Mouse (Mus musculus) stomach, embryonic 16.5 days (tissue): Measurements from ENCODE around the gene Slc6a5. TPM values are rescaled to one million over a fixed set of nuclear protein-coding genes. Genes with fewer than 3 reads are reported as not detected.
A peak's percentile ranks its signal among the peaks of the same experiment; 100 is the strongest.

Experiments used
- ATAC-seq: fragments of 200-750 bp; cut with Nextera tagmentation; 2 replicates; pipeline ENCODE4 v1.8.0; 2017; ENCODE audit warnings: moderate number of reproducible peaks, moderate TSS enrichment; ENCODE audit not compliant: insufficient read depth, low FRiP score
- H3K27ac ChIP-seq: fragments of 300-500 bp; sonication (generic); 2 replicates; pipeline ENCODE4 v1.5.1; 2014; ENCODE audit warnings: low read length
- H3K27me3 ChIP-seq: fragments of 300-500 bp; sonication (generic); 2 replicates; pipeline ENCODE4 v1.6.1; 2014; ENCODE audit warnings: low read length, control low read depth, mixed read lengths; ENCODE audit not compliant: control insufficient read depth, insufficient read depth
- H3K36me3 ChIP-seq: fragments of 300-500 bp; sonication (generic); 2 replicates; pipeline ENCODE4 v1.6.1; 2014; ENCODE audit warnings: low read length; ENCODE audit not compliant: control insufficient read depth, insufficient read depth
- H3K4me1 ChIP-seq: fragments of 300-500 bp; sonication (generic); 2 replicates; pipeline ENCODE4 v1.6.1; 2014; ENCODE audit warnings: low read length, control low read depth, mixed read lengths; ENCODE audit not compliant: control insufficient read depth, insufficient read depth
- H3K4me2 ChIP-seq: fragments of 300-500 bp; sonication (generic); 2 replicates; pipeline ENCODE4 v1.6.1; 2014; ENCODE audit warnings: low read depth, low read length, mixed read lengths
- H3K4me3 ChIP-seq: fragments of 300-500 bp; sonication (generic); replicated peaks from 2 replicates; pipeline ENCODE4 v1.5.1; 2014; ENCODE audit warnings: mild to moderate bottlenecking, low read length
- H3K9ac ChIP-seq: fragments of 300-500 bp; sonication (generic); 2 replicates; pipeline ENCODE4 v1.6.1; 2014; ENCODE audit warnings: low read length
- H3K9me3 ChIP-seq: fragments of 300-500 bp; sonication (generic); replicated peaks from 2 replicates; pipeline ENCODE4 v1.6.1; 2016; ENCODE audit warnings: low read length, control low read depth; ENCODE audit not compliant: control insufficient read depth
- WGBS: fragments of 180-500 bp; shearing (Covaris S2); extraction: QIAGEN DNeasy Blood & Tissue Kit; methylation state at CpG from one replicate; pipeline ENCODE4 v1.1.7; 2014; 5-methylcytosine and 5-hydroxymethylcytosine counted together
- polyA plus RNA-seq: library from polyadenylated mRNA; unstranded; fragments of >200 nt; fragmentation: Nextera tagmentation; extraction: Ambion mirVana; gene quantifications from 2 replicates; pipeline ENCODE4 v1.2.1, GENCODE M21; 2015

The Slc6a5 gene
- 0.05 TPM in 1 of 2 replicates, not detected in the other for polyA plus RNA-seq

- Histone ChIP-seq H3K4me1 (no peaks in the 10 kb centered on the region), H3K9ac (no peak within 1 kb of the TSS), H3K4me2 (no peak within 1 kb of the TSS), H3K36me3 (no peaks in the 10 kb centered on the region), H3K9me3 (no peaks in the 10 kb centered on the region), H3K27ac (no peak within 1 kb of the TSS), H3K27me3 (peaks cover 95% of the 10 kb centered on the region), H3K4me3 (no peak within 1 kb of the TSS)
- ATAC-seq: no peak
- WGBS: 2% methylated on average over 15 of the region's 15 CpGs
These were observed at the start of gene Slc6a5 for GRCm38 (mm10) chr7:49909850-49910249. TSS of gene Slc6a5 (plus strand) at chr7:49910146.

DNA sequence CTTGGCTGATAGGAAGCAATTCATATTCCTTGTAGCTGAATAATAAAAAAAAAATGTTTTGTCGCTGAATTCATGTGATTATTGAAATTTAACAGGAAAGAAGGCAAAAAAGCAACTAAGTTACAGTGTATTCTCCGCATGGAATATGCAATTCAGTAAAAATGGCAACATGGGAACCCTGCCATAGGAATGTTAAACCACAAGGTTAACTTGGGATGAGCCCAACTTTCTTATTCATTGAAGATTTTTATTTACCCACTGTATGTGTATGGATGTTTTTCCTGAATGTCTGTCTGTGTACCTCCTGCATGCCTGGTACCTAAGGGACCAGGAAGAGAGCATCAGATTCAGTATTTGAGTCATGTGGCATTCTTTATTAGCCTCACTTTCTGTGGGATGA lies 48.8 kb upstream of the Slc6a5 start:
- WGBS: 95% methylated on average over 2 of the region's 2 CpGs
- Histone ChIP-seq H3K9me3 (no peaks in the 10 kb centered on the region), H3K27me3 (no peaks in the 10 kb centered on the region), H3K4me2 (no peak overlapping the region), H3K36me3 (no peaks in the 10 kb centered on the region), H3K9ac (no peak overlapping the region), H3K4me1 (no peaks in the 10 kb centered on the region), H3K4me3 (no peak overlapping the region), H3K27ac (no peak overlapping the region)
- no peak for ATAC-seq

DNA sequence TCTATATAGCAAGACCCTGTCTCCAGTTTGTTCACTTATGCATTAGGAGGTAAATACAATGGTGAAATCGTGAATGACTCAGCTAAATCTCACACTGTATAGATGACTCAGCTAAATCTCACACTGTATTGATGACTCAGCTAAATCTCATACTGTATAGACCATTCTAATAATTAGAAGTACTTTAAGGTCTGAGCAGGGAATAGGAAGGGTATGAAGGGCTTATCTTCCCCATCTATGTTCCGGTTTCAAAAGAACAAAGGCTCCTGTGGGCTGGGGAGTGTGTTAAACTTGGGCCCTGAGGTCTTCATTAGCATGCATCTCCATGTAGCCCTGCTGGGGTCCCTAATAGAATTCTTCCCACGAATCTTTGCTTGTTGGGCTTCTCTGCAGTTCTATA lies 46.2 kb upstream of the Slc6a5 start:
- no peak overlapping the region for H3K4me3 ChIP-seq
- H3K9ac ChIP-seq: no peak overlapping the region
- H3K27me3 ChIP-seq: no peaks in the 10 kb centered on the region
- no peak overlapping the region for H3K4me2 ChIP-seq
- no peaks in the 10 kb centered on the region for H3K9me3 ChIP-seq
- WGBS: 70% methylated on average over 3 of the region's 3 CpGs
- H3K36me3 ChIP-seq: no peaks in the 10 kb centered on the region
- no peaks in the 10 kb centered on the region for H3K4me1 ChIP-seq
- H3K27ac ChIP-seq: no peak overlapping the region
- ATAC-seq: no peak

GRCm38 (mm10) chr7:49869656-49870055 lies 40.3 kb upstream of the Slc6a5 start:
- H3K36me3 ChIP-seq: no peaks in the 10 kb centered on the region

GRCm38 (mm10) chr7:49870276-49870675 lies 39.7 kb upstream of the Slc6a5 start:
- no peaks in the 10 kb centered on the region for H3K9me3 ChIP-seq
- no peak overlapping the region for H3K4me3 ChIP-seq
- WGBS: 76% methylated on average over 3 of the region's 3 CpGs

More at GRCm38 (mm10) chr7:49869656-49870055, 40.3 kb upstream of the Slc6a5 start:
- no peak overlapping the region for H3K9ac ChIP-seq
- no peak for ATAC-seq
- no peak overlapping the region for H3K27ac ChIP-seq
- 77% methylated on average over 5 of the region's 5 CpGs for WGBS
- H3K9me3 ChIP-seq: no peaks in the 10 kb centered on the region
- no peaks in the 10 kb centered on the region for H3K27me3 ChIP-seq
- no peak overlapping the region for H3K4me3 ChIP-seq
- no peak overlapping the region for H3K4me2 ChIP-seq
- H3K4me1 ChIP-seq: no peaks in the 10 kb centered on the region

DNA sequence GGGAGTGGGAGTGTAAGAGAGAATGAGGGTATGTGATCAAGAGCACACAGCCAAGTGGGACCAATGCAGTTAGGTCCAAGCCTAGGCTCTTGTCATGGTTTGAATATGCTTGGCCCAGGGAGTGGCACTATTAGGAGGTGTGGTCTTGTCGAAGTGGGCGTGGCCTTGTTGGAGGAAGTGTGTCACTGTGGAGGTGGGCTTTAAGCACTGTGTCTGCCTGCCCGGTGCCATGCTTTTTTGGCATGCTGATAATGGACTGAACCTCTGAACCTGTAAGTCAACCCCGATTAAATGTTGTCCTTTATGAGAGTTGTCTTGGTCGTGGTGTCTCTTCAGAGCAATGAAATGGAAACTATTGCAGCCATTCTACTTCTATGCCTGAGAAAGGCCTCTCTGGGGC lies 32.6 kb upstream of the Slc6a5 start:
- WGBS: 79% methylated on average over 5 of the region's 5 CpGs
- no peak overlapping the region for H3K4me2 ChIP-seq
- H3K9me3 ChIP-seq: no peaks in the 10 kb centered on the region
- H3K27me3 ChIP-seq: no peaks in the 10 kb centered on the region
- H3K27ac ChIP-seq: no peak overlapping the region
- no peak overlapping the region for H3K9ac ChIP-seq
- H3K4me1 ChIP-seq: peaks cover 2% of the 10 kb centered on the region; the same call in 1 of the 2 replicates
- no peak; the same call in 1 of the 2 replicates for ATAC-seq
- H3K4me3 ChIP-seq: no peak overlapping the region
- H3K36me3 ChIP-seq: no peaks in the 10 kb centered on the region

More at GRCm38 (mm10) chr7:49870276-49870675, 39.7 kb upstream of the Slc6a5 start:
- ATAC-seq: no peak
- no peaks in the 10 kb centered on the region for H3K4me1 ChIP-seq
- H3K36me3 ChIP-seq: no peaks in the 10 kb centered on the region
- no peak overlapping the region for H3K9ac ChIP-seq
- no peak overlapping the region for H3K27ac ChIP-seq
- H3K4me2 ChIP-seq: no peak overlapping the region
- no peaks in the 10 kb centered on the region for H3K27me3 ChIP-seq

DNA sequence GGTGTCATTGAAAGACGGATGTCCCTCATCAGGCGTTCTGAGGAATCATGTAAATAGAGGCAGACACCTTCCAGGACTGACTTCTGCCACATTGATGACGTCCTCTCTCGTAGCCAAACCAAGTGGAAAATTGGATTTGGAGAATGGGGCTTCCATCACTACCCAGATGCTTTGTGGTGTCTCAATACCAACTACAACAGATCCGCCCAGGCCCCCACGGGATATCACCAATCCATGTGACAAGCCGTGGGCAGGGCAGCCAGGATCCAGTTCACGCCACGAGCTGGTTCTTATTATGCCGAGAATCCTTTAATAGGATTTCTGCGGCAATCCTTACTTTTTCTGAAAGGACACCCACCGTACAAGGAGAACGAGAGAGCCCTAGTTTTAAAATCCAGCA lies 30.9 kb upstream of the Slc6a5 start:
- Histone ChIP-seq H3K4me2 (no peak overlapping the region), H3K4me1 (peaks cover 8% of the 10 kb centered on the region), H3K9me3 (no peaks in the 10 kb centered on the region), H3K9ac (no peak overlapping the region), H3K27me3 (no peaks in the 10 kb centered on the region), H3K36me3 (no peaks in the 10 kb centered on the region), H3K27ac (no peak overlapping the region), H3K4me3 (no peak overlapping the region)
- WGBS: 84% methylated on average over 13 of the region's 13 CpGs
- no peak for ATAC-seq

DNA sequence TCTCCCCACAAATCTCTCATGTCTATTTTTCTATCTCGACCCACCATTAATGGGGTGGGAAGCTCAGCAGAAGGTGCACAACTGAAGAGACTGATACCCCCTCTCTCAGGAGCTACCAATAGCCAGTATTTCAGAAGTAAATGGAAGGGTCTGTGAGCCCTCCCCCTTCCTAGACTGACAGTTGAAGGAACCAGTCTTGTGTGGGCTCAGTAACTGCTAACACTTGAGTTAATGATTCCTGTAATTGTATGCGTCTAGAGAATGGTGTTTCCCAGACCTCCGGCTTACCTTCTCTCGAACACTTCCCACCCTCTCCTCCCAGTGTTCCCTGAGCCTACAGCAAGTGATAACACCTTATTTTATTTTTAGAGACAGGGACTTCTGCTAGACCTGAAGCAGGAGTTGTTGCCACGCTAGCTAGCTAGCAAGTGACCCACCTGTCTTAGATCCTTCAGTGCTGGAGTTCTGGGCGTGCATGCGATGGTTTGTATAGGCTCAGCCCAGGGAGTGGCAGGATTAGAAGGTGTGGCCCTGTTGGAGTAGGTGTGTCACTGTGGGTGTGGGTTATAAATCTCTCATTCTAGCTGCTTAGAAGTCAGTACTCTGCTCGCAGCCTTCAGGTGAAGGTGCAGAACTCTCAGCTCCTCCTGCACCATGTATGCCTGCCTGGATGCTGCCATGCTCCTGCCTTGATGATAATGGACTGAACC lies 29.8 kb upstream of the Slc6a5 start:
- no peak overlapping the region for H3K27ac ChIP-seq
- H3K4me2 ChIP-seq: no peak overlapping the region
- no peak overlapping the region for H3K4me3 ChIP-seq
- no peaks in the 10 kb centered on the region for H3K9me3 ChIP-seq
- H3K4me1 ChIP-seq: peaks cover 8% of the 10 kb centered on the region
- no peaks in the 10 kb centered on the region for H3K27me3 ChIP-seq
- H3K36me3 ChIP-seq: no peaks in the 10 kb centered on the region
- WGBS: 59% methylated on average over 8 of the region's 8 CpGs
- no peak for ATAC-seq
- H3K9ac ChIP-seq: no peak overlapping the region

DNA sequence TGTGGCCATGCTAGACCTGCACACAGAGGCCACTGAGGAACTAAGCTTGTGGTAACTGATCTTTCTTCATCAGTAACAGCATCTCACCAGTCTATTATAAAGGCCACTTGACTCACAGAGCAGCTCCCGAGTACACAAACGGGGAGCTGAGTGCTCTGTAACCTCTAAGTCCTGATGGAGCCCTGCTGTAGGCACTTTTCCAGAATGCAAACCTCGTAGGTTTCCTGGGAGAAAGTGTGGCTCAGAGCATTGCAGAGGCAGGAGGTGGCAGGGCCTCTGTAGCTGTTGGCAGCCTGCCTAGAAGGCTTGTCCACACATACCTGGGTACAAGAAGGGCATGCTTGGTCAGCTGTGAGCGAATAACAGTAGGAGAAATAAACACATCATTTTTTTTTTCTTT lies 27.7 kb upstream of the Slc6a5 start:
- Histone ChIP-seq H3K4me1 (peaks cover 8% of the 10 kb centered on the region), H3K27me3 (no peaks in the 10 kb centered on the region), H3K9me3 (no peaks in the 10 kb centered on the region), H3K9ac (no peak overlapping the region), H3K4me3 (no peak overlapping the region), H3K27ac (no peak overlapping the region), H3K4me2 (peak overlapping the region; percentile 12; the same call in 1 of the 2 replicates), H3K36me3 (no peaks in the 10 kb centered on the region)
- no peak for ATAC-seq
- WGBS: 11% methylated on average over 4 of the region's 4 CpGs
